Mouse (Mus musculus) testis, adult 2 months (tissue): Measurements from ENCODE around the gene Rint1. TPM values are rescaled to one million over a fixed set of nuclear protein-coding genes. Genes with fewer than 3 reads are reported as not detected.

ENCODE experiments used
- H3K27ac ChIP-seq: fragments of 200-500 bp; 2 replicates; pipeline ENCODE4 v1.5.1; 2012; ENCODE audit warnings: low read depth, low read length; ENCODE audit not compliant: control insufficient read depth, insufficient read depth
- H3K27me3 ChIP-seq: fragments of 200-500 bp; 2 replicates; pipeline ENCODE4 v1.6.1; 2012; ENCODE audit warnings: mild to moderate bottlenecking, low read length, moderate library complexity; ENCODE audit not compliant: control insufficient read depth, insufficient read depth
- H3K36me3 ChIP-seq: fragments of 200-500 bp; 2 replicates; pipeline ENCODE4 v1.6.1; 2012; ENCODE audit warnings: mild to moderate bottlenecking, low read length; ENCODE audit not compliant: control insufficient read depth, insufficient read depth
- H3K4me1 ChIP-seq: fragments of 200-500 bp; 2 replicates; pipeline ENCODE4 v1.6.1; 2012; ENCODE audit warnings: low read length; ENCODE audit not compliant: control insufficient read depth, insufficient read depth
- H3K4me3 ChIP-seq: fragments of 200-500 bp; 2 replicates; pipeline ENCODE4 v1.5.1; 2012; ENCODE audit warnings: low read depth, mild to moderate bottlenecking, low read length, moderate library complexity, mixed read lengths; ENCODE audit not compliant: control insufficient read depth
- CTCF ChIP-seq: fragments of 200-500 bp; IDR thresholded peaks from 2 replicates; pipeline ENCODE4 v1.5.1; 2012; ENCODE audit warnings: low read depth, mild to moderate bottlenecking, inconsistent platforms, low read length, moderate library complexity; ENCODE audit not compliant: control insufficient read depth, insufficient read depth, insufficient replicate concordance
- polyA plus RNA-seq: library from polyadenylated mRNA; depleted of rRNA; stranded (reverse); fragments of >200 nt; gene quantifications from 2 replicates; pipeline ENCODE4 v1.2.3, GENCODE M21; 2012; rRNA removed

Rint1 gene
- polyA plus RNA-seq, 1 experiment = 6.9 TPM

- Histone ChIP-seq H3K36me3 (no peaks in the 10 kb centered on the region), H3K4me1 (no peaks in the 10 kb centered on the region; the same call in 1 of the 2 replicates), H3K4me3 (peak overlapping the region; percentile 17), H3K27me3 (no peaks in the 10 kb centered on the region), H3K27ac (no peak overlapping the region)
- no peak for TF ChIP-seq CTCF
Measured at GRCm38 (mm10) chr5:23865941-23866340, 78.4 kb downstream of the Rint1 start.

Other genes with a start within 250 kb of the Rint1 start
- gene Srpk2, start 103.1 kb upstream of the Rint1 start, polyA plus RNA-seq = 229 and 250 TPM in 2 replicates
- gene Pus7, start 4.0 kb upstream of the Rint1 start, polyA plus RNA-seq = 4.4 and 5.2 TPM in 2 replicates
- 107 and 115 TPM in 2 replicates for gene Tomm7, start 56.5 kb downstream of the Rint1 start, polyA plus RNA-seq
- gene Fam126a, start 243.0 kb downstream of the Rint1 start, polyA plus RNA-seq = 43.5 and 51.3 TPM in 2 replicates